Mouse (Mus musculus) thymus, adult 2 months (tissue): ENCODE results near the gene Zfp507. TPM values are rescaled to one million over a fixed set of nuclear protein-coding genes. Genes with fewer than 3 reads are reported as not detected.

ENCODE experiments used
- DNase-seq: peaks from one replicate; pipeline ENCODE4 v3.0.0; 2021
- H3K27ac ChIP-seq: fragments of 200-500 bp; 2 replicates; pipeline ENCODE4 v1.5.1; 2012; ENCODE audit warnings: low read length, control low read depth; ENCODE audit not compliant: control insufficient read depth, insufficient read depth
- H3K27me3 ChIP-seq: fragments of 200-500 bp; 2 replicates; pipeline ENCODE4 v1.6.1; 2012; ENCODE audit warnings: mild to moderate bottlenecking, low read length, moderate library complexity, mixed read lengths; ENCODE audit not compliant: control insufficient read depth, insufficient read depth
- H3K36me3 ChIP-seq: fragments of 200-500 bp; 2 replicates; pipeline ENCODE4 v1.6.1; 2012; ENCODE audit warnings: mild to moderate bottlenecking, low read length, moderate library complexity; ENCODE audit not compliant: control insufficient read depth, insufficient read depth
- H3K4me1 ChIP-seq: fragments of 200-500 bp; replicated peaks from 2 replicates; pipeline ENCODE4 v1.6.1; 2012; ENCODE audit warnings: low read length; ENCODE audit not compliant: control insufficient read depth, insufficient read depth
- H3K4me3 ChIP-seq: fragments of 200-500 bp; 2 replicates; pipeline ENCODE4 v1.5.1; 2012; ENCODE audit warnings: mild to moderate bottlenecking, low read length, control low read depth, moderate library complexity; ENCODE audit not compliant: control insufficient read depth, insufficient read depth
- CTCF ChIP-seq: fragments of 200-500 bp; IDR thresholded peaks from 2 replicates; pipeline ENCODE4 v1.5.1; 2012; ENCODE audit warnings: mild to moderate bottlenecking, control low read depth, low read length, moderate library complexity, borderline replicate concordance; ENCODE audit not compliant: control insufficient read depth, poor library complexity, insufficient read depth; ENCODE audit errors: extremely low read depth
- POLR2A ChIP-seq: fragments of 200-500 bp; IDR thresholded peaks from 2 replicates; pipeline ENCODE4 v1.6.1; 2012; ENCODE audit warnings: mild to moderate bottlenecking, low read length, control low read depth, moderate library complexity; ENCODE audit not compliant: control insufficient read depth, poor library complexity, insufficient read depth; ENCODE audit errors: extremely low read depth
- WGBS: fragments of 180-500 bp; shearing (Covaris S2); methylation state at CpG from one replicate; pipeline ENCODE4 v1.1.7; 2018; 5-methylcytosine and 5-hydroxymethylcytosine counted together
- polyA plus RNA-seq: library from polyadenylated mRNA; depleted of rRNA; stranded (reverse); fragments of >200 nt; gene quantifications from 2 replicates; pipeline ENCODE4 v1.2.3, GENCODE M21; 2012

Zfp507 gene
- polyA plus RNA-seq, 1 experiment: 12.7 TPM

DNA sequence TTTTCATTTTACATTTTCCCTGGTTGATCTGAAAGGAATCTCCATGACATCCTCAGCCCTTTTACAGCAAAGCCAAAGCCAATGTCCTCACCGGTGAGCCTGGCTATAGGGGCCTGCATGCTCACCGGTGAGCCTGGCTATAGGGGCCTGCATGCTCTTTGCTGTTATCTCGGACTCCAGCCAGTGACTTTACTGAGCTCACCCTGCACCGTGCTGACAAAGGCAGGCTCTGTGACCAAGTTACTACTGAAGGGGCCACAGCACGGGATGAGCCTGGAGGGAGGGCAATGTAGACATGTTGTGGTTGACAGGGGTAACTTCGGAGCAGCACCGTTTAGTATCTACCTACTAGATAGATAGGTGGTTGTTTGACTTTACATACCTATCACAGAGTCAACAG is 32.7 kb downstream of the Zfp507 start:
- H3K4me3 ChIP-seq: no peak overlapping the region
- H3K27ac ChIP-seq: no peak overlapping the region
- DNase-seq: no peak
- no peaks in the 10 kb centered on the region for H3K4me1 ChIP-seq
- peaks cover 16% of the 10 kb centered on the region for H3K36me3 ChIP-seq
- WGBS: 92% methylated on average over 7 of the region's 7 CpGs
- TF ChIP-seq POLR2A (no peak), CTCF (no peak)
- H3K27me3 ChIP-seq: no peaks in the 10 kb centered on the region

GRCm38 (mm10) chr7:35764461-35764860 is 38.3 kb downstream of the Zfp507 start:
- Histone ChIP-seq H3K27ac (no peak overlapping the region), H3K4me3 (no peak overlapping the region), H3K4me1 (no peaks in the 10 kb centered on the region), H3K36me3 (no peaks in the 10 kb centered on the region), H3K27me3 (no peaks in the 10 kb centered on the region)
- TF ChIP-seq POLR2A: no peak
- TF ChIP-seq CTCF: no peak
- WGBS: 94% methylated on average over 11 of the region's 11 CpGs
- no peak for DNase-seq

DNA sequence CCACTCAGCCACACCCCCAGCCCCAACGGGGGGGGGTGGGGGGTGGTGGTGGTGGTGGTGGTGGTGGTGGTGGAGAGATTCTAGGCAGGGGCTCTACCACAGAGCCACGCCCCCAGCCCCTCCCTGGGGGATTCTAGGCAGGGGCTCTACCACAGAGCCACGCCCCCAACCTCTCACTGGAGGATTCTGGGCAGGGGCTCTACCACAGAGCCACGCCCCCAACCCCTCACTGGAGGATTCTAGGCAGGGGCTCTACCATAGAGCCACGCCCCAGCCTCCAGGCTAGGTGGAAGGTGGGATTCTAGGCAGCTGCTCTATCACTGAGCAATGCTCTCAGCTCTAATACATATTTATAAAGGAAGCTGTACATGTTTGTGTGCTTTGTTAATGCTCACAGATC is 41.0 kb downstream of the Zfp507 start:
- no peaks in the 10 kb centered on the region for H3K27me3 ChIP-seq
- no peaks in the 10 kb centered on the region for H3K36me3 ChIP-seq
- no peak overlapping the region for H3K27ac ChIP-seq
- no peak overlapping the region for H3K4me3 ChIP-seq
- no peaks in the 10 kb centered on the region for H3K4me1 ChIP-seq
- no peak for TF ChIP-seq CTCF
- TF ChIP-seq POLR2A: no peak
- DNase-seq: no peak
- WGBS: 74% methylated on average over 5 of the region's 5 CpGs

GRCm38 (mm10) chr7:35759602-35760001 is 43.2 kb downstream of the Zfp507 start:
- H3K4me3 ChIP-seq: no peak overlapping the region
- 49% methylated on average over 2 of the region's 2 CpGs for WGBS
- H3K4me1 ChIP-seq: peaks cover 4% of the 10 kb centered on the region
- no peaks in the 10 kb centered on the region for H3K36me3 ChIP-seq
- DNase-seq: peak; percentile 39
- TF ChIP-seq CTCF: no peak
- H3K27ac ChIP-seq: no peak overlapping the region
- H3K27me3 ChIP-seq: no peaks in the 10 kb centered on the region

DNA sequence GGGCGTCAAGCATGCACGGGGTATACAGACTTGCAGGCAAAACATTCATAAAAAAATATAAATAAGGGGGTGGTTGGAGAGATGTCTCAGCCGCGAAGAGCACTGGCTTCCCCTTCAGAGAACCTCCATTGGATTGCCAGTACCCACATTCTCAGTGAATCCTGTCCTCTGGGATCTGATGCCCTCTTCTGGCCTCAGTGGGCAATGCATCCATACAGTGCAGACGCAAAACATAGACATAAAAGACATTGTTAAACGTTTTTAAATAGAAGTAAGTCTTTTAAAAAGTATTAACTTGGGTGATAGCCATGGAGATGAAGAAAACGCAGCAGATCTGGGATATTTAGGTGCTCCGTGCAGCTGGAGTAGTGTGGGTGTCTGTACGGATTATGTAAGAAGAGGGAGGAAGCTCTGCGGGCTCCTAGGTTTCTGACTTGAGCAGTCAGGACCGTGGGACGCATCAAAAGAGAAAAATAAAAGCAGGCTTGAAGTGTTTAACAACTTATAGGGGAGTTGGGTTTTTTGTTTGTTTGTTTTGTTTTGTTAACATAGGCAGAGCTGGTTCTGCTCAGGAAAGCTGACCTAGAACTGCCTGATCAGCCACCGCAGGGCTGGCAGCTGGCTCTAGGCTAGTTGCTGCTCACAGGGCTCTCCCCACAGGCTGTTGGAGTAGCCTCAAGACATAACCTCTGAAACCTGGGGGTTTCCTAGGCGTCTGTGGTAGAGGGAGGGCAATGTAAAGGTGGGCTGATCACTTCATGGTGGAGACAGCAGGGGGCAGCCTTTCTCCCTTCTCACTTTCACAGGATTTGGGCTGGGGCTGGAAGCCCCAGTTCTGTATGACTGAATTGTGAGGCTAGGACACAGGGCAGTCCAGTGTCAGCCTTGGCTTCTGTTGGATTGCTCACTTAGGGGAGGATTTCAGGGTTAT is 46.0 kb downstream of the Zfp507 start:
- Histone ChIP-seq H3K27ac (no peak overlapping the region), H3K4me3 (no peak overlapping the region), H3K4me1 (peaks cover 7% of the 10 kb centered on the region), H3K27me3 (no peaks in the 10 kb centered on the region), H3K36me3 (no peaks in the 10 kb centered on the region)
- peak; percentile 42 for DNase-seq
- 62% methylated on average over 14 of the region's 14 CpGs for WGBS
- TF ChIP-seq POLR2A: no peak
- TF ChIP-seq CTCF: no peak

DNA sequence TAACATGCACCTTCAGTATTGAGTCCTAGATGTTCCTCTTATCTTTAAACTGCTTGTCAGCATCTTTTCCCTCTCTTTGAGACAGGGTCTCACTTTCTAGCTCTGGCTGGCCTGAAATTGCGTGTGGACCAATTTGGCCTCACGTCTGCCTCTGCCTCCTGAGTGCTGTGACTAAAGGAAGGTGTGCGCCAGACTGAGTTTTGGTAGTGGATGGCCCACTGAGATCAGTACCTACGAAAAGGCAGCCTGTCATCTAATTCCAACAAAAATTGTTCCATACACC is 48.0 kb downstream of the Zfp507 start:
- H3K4me1 ChIP-seq: peaks cover 7% of the 10 kb centered on the region
- 89% methylated on average over 4 of the region's 4 CpGs for WGBS
- no peaks in the 10 kb centered on the region for H3K36me3 ChIP-seq
- H3K27ac ChIP-seq: peak overlapping the region; percentile 83
- peak overlapping the region; percentile 47 for H3K4me3 ChIP-seq
- DNase-seq: no peak
- no peaks in the 10 kb centered on the region for H3K27me3 ChIP-seq
- no peak for TF ChIP-seq POLR2A
- TF ChIP-seq CTCF: no peak
